Mouse (Mus musculus): Measurements from ENCODE around the gene Lypd3. TPM values are rescaled to one million over a fixed set of nuclear protein-coding genes. Genes with fewer than 3 reads are reported as not detected.

The Lypd3 gene
- total RNA-seq (2023) = not detected

GRCm38 (mm10) chr7:24636264-24636663, at the start of gene Lypd3:
TSS of gene Lypd3 (plus strand) at chr7:24636550.

GRCm38 (mm10) chr7:24587330-24588105, 48.8 kb upstream of the Lypd3 start, which contains the start of the genes Ethe1 and Zfp575:
TSS of gene Ethe1 (plus strand) at chr7:24587543.
TSS of gene Zfp575 (minus strand) at chr7:24587641.

GRCm38 (mm10) chr7:24610144-24610878, 26.0 kb upstream of the Lypd3 start, which contains the start of gene Phldb3:
TSS of gene Phldb3 (plus strand) at chr7:24610763.

GRCm38 (mm10) chr7:24676575-24676974, 40.2 kb downstream of the Lypd3 start, which contains the start of gene Tex101:
TSS of gene Tex101 (minus strand) at chr7:24676675.

Other genes starting within 250 kb of the Lypd3 start
- gene Smg9, start 236.9 kb upstream of the Lypd3 start, total RNA-seq (2023) = 10 to 100 TPM; 55.8 to 62.5 TPM
- gene Irgc1, start 184.3 kb upstream of the Lypd3 start, total RNA-seq (2023) = 1 to 10 TPM; 3.3 to 8.2 TPM
- 100 to 1,000 TPM; 744 to 846 TPM for gene Plaur, start 174.1 kb upstream of the Lypd3 start, total RNA-seq (2023)
- gene Cadm4, start 154.5 kb upstream of the Lypd3 start, total RNA-seq (2023) = not detected
- under 1 TPM; 0.55 to 0.61 TPM for gene Zfp428, start 129.5 kb upstream of the Lypd3 start, total RNA-seq (2023)
- not detected for gene AC161166.1, start 124.1 kb upstream of the Lypd3 start, total RNA-seq (2023)
- gene Irgq, start 105.9 kb upstream of the Lypd3 start, total RNA-seq (2023) = 1 to 10 TPM; 6.0 to 6.3 TPM
- not detected for gene Pinlyp, start 90.4 kb upstream of the Lypd3 start, total RNA-seq (2023)
- 10 to 100 TPM; 35.1 to 39.1 TPM for gene Xrcc1, start 90.3 kb upstream of the Lypd3 start, total RNA-seq (2023)
- 10 to 100 TPM; 34.1 to 40.4 TPM for gene Ethe1, start 49.0 kb upstream of the Lypd3 start, total RNA-seq (2023)
- not detected for gene Zfp575, start 48.9 kb upstream of the Lypd3 start, total RNA-seq (2023)
- gene Phldb3, start 25.8 kb upstream of the Lypd3 start, total RNA-seq (2023) = 1 to 10 TPM; 7.5 to 7.8 TPM
- gene Tex101, start 40.1 kb downstream of the Lypd3 start, total RNA-seq (2023) = not detected
- gene BC049730, start 72.7 kb downstream of the Lypd3 start, total RNA-seq (2023) = under 1 TPM in 1 of 2 experiments, not detected in 1; 0.45 TPM
- gene Gm4763, start 90.4 kb downstream of the Lypd3 start, total RNA-seq (2023) = under 1 TPM; 0.67 to 0.92 TPM
- gene Cd177, start 123.8 kb downstream of the Lypd3 start, total RNA-seq (2023) = 100 to 1,000 TPM; 165 to 189 TPM
- gene Ceacam10, start 140.7 kb downstream of the Lypd3 start, total RNA-seq (2023) = not detected
- 1 to 10 TPM; 2.7 to 4.2 TPM for gene Gm9844, start 225.7 kb downstream of the Lypd3 start, total RNA-seq (2023)
- gene Lypd4, start 233.4 kb downstream of the Lypd3 start, total RNA-seq (2023) = not detected
- not detected for gene Dmrtc2, start 233.5 kb downstream of the Lypd3 start, total RNA-seq (2023)
- gene Rps19, start 247.8 kb downstream of the Lypd3 start, total RNA-seq (2023) = 1,000 to 10,000 TPM; 1,275 to 1,329 TPM

All from monocyte, adult 59 days (primary cell).